Comparison of ENCODE assay signal across 26 mouse cellular contexts in the genomic region with DNA sequence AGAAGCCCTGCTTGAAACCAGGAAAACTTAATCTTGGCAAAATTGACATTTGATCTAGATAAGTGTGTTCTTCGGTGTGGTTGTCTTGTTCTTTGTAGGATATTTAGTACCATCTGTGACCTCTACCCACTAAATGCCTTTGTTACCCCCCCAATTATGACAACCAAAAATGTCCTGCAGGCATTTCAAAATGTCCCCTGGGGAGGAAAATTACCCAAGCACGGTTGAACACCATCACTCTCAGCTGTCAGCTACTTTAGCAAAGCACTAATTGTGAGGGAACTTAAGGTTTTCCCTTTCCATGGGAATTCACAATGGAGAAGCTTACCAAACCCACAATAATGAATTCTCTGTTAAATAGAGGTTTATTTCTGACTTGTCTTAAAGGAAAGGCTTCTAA. TPM values are rescaled to one million over a fixed set of nuclear protein-coding genes. Genes with fewer than 3 reads are reported as not detected.
DNase-seq lines count a peak whose midpoint lies in the region; ATAC-seq and TF ChIP-seq lines count a peak whose summit lies in the region.
"Had no signal": no experiment of that assay in that cellular context is flagged by ENCODE, and none has a peak within 500 bp of the region (broad histone marks: within the 10 kb centered on the region; RNA-seq: fewer than 3 reads in every experiment).

No protein-coding gene starts in this region.

- in situ Hi-C loops in Patski (cut with MboI; ENCODE audit: low pct_unique_long_range_greater_than_20kb): no loop called here

- no peak overlapping the region for H3K9ac ChIP-seq in forebrain, embryonic 14.5 days (ENCODE audit: low read length)
- no peak overlapping the region for H3K9ac ChIP-seq in forebrain, embryonic 15.5 days (replicated peaks)
- H3K9ac ChIP-seq: embryonic facial prominence, embryonic 13.5 days; heart, embryonic 12.5 days; intestine, embryonic 15.5 days; limb, embryonic 12.5 days; liver, embryonic 15.5 days; lung, embryonic 14.5 days; midbrain, embryonic 12.5 days had no signal

- no peak overlapping the region; the same call in 1 of the 2 replicates for H3K27ac ChIP-seq in forebrain, embryonic 14.5 days (ENCODE audit: low read depth, low read length)
- no peak overlapping the region for H3K27ac ChIP-seq in forebrain, embryonic 15.5 days (replicated peaks)
- H3K27ac ChIP-seq: embryonic facial prominence, embryonic 13.5 days; heart, adult 2 months; intestine, embryonic 15.5 days; layer of hippocampus, adult 2 months; left cerebral cortex, adult 2 months; limb, embryonic 12.5 days; liver, embryonic 15.5 days; midbrain, embryonic 12.5 days had no signal

- DNase-seq in adrenal gland, postnatal 14 days: peak; percentile 47
- no peak for DNase-seq in adrenal gland, adult 8-10 months
- DNase-seq in forebrain, embryonic 14.5 days (ENCODE audit: low spot score): peak; percentile 15
- DNase-seq in Patski (ENCODE audit: low read depth, low spot score): peak; percentile 25
- DNase-seq in retina, embryonic 14.5 days (ENCODE audit: low spot score): peak; percentile 48
- no peak for DNase-seq in frontal cortex, postnatal 25 days (ENCODE audit: low spot score in 2 of 2)
- DNase-seq: cerebellum, adult 11-12 months; cerebellum, postnatal 10 days; heart, adult 2 months; heart, postnatal 4 days; kidney, adult 2 months; kidney, postnatal 36 days; lung, embryonic 14.5 days; spleen, adult 18-20 months; thymus, postnatal 36 days had no signal

- no peaks in the 10 kb centered on the region for H3K27me3 ChIP-seq in forebrain, embryonic 14.5 days (replicated peaks; ENCODE audit: control insufficient read depth, insufficient read depth, low read length)
- H3K27me3 ChIP-seq in forebrain, embryonic 15.5 days: no peaks in the 10 kb centered on the region
- H3K27me3 ChIP-seq in Patski: no peaks in the 10 kb centered on the region
- H3K27me3 ChIP-seq: embryonic facial prominence, embryonic 13.5 days; heart, embryonic 12.5 days; intestine, embryonic 15.5 days; limb, embryonic 12.5 days; liver, embryonic 15.5 days had no signal

- H3K36me3 ChIP-seq in forebrain, embryonic 14.5 days (ENCODE audit: control insufficient read depth, insufficient read depth, low read length): no peaks in the 10 kb centered on the region
- H3K36me3 ChIP-seq in forebrain, embryonic 15.5 days: no peaks in the 10 kb centered on the region

- CTCF ChIA-PET in Patski (lab: Charles Lee): interaction anchor here (1.6 kb wide), 1 partner anchor 165 kb away, joined by 5 read pairs; no protein-coding TSS in a partner anchor

- no peak for ATAC-seq in forebrain, embryonic 14.5 days
- ATAC-seq in forebrain, embryonic 15.5 days (replicated peaks): no peak
- ATAC-seq in Patski: no peak
- ATAC-seq: hindbrain, embryonic 16.5 days; intestine, embryonic 15.5 days had no signal

- 4% methylated on average over 2 of the region's 2 CpGs for WGBS in forebrain, embryonic 14.5 days
- 4% methylated on average over 2 of the region's 2 CpGs for WGBS in forebrain, embryonic 15.5 days

- no peak overlapping the region for H3K4me3 ChIP-seq in forebrain, embryonic 14.5 days (ENCODE audit: low read depth, low read length)
- H3K4me3 ChIP-seq in forebrain, embryonic 15.5 days: no peak overlapping the region
- H3K4me3 ChIP-seq: embryonic facial prominence, embryonic 13.5 days; heart, adult 2 months; heart, embryonic 12.5 days; intestine, embryonic 15.5 days; layer of hippocampus, adult 2 months; left cerebral cortex, adult 2 months; limb, embryonic 12.5 days; liver, embryonic 15.5 days; midbrain, embryonic 12.5 days; myocyte had no signal

- no peaks in the 10 kb centered on the region for H3K9me3 ChIP-seq in forebrain, embryonic 14.5 days (replicated peaks; ENCODE audit: control insufficient read depth, low read length)
- no peaks in the 10 kb centered on the region for H3K9me3 ChIP-seq in forebrain, embryonic 15.5 days
- H3K9me3 ChIP-seq: embryonic facial prominence, embryonic 13.5 days; heart, embryonic 12.5 days; intestine, embryonic 15.5 days; limb, embryonic 12.5 days; liver, embryonic 15.5 days; midbrain, embryonic 12.5 days had no signal

- TF ChIP-seq CTCF in Patski (IDR thresholded peaks at IDR 0.05): no peak

- no peak overlapping the region for H3K4me2 ChIP-seq in forebrain, embryonic 14.5 days (ENCODE audit: low read length)
- no peak overlapping the region for H3K4me2 ChIP-seq in forebrain, embryonic 15.5 days (replicated peaks)
- H3K4me2 ChIP-seq: embryonic facial prominence, embryonic 13.5 days; heart, embryonic 12.5 days; intestine, embryonic 15.5 days; limb, embryonic 12.5 days; liver, embryonic 15.5 days; lung, embryonic 14.5 days; midbrain, embryonic 12.5 days had no signal

- POLR2A ChIA-PET in Patski (lab: Charles Lee): no interaction called here

- 0 out of 2 replicates have a peak, but pooled peaks cover 6% of the 10 kb centered on the region for H3K4me1 ChIP-seq in forebrain, embryonic 14.5 days (ENCODE audit: control insufficient read depth, insufficient read depth, low read length)
- peaks cover 24% of the 10 kb centered on the region for H3K4me1 ChIP-seq in forebrain, embryonic 15.5 days
- H3K4me1 ChIP-seq: liver, embryonic 15.5 days had no signal

RNA-seq across cellular contexts. Expression of gene Tango6, which starts 41.1 kb away (rescaled TPM):
- 8.4 and 9.7 TPM in 2 replicates for total RNA-seq in adrenal gland, postnatal 14 days (2021)
- 10 to 100 TPM; 10.2 to 14.2 (median 12.4) TPM for total RNA-seq in adrenal gland, adult 8-10 months (2022)
- 2.4 and 4.4 TPM in 2 replicates for polyA plus RNA-seq in forebrain, embryonic 14.5 days (2014; fragmentation: Nextera tagmentation; extraction: Ambion mirVana)
- 4.9 and 5.5 TPM in 2 replicates for polyA plus RNA-seq in forebrain, embryonic 15.5 days (2015; fragmentation: Nextera tagmentation; extraction: Ambion mirVana)
- 10.3 TPM for polyA plus RNA-seq in Patski (2021)

Comparison
In these comparisons a context has a peak if more than half of its experiments do, and no peak if none do; other contexts are left out.
1. DNase-seq: peak in adrenal gland, postnatal 14 days (single experiment), forebrain, embryonic 14.5 days (single experiment), Patski (single experiment) and retina, embryonic 14.5 days (single experiment); none in adrenal gland, adult 8-10 months (single experiment) and frontal cortex, postnatal 25 days (0 of 2).